7 mouse cellular contexts compared by ENCODE assay signal in the genomic region with DNA sequence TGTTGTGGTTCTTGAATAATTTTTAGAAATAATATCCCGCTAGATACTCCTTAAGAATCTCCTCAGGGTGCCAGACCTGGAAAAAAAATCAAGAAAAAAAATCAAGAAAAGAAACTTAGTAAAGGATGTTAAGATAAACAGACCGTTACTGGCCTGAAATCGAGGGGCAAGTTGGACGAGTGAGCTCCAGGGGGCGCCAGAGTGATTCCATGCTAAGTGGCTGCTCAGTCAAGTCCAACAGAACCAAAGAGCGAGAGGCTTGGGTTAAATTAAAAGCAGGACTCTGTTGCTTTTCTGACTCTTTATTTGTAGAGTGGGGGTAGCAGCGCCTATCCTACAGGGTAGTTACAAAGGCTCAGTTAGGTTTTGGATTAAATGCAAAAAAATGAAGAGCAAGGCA. TPM values are rescaled to one million over a fixed set of nuclear protein-coding genes. Genes with fewer than 3 reads are reported as not detected.
DNase-seq lines count a peak whose midpoint lies in the region; ATAC-seq and TF ChIP-seq lines count a peak whose summit lies in the region.

No protein-coding gene starts in this region.

- WGBS in midbrain, embryonic 14.5 days, result 36% methylated on average over 7 of the region's 7 CpGs
- 42% methylated on average over 7 of the region's 7 CpGs for WGBS in midbrain, embryonic 13.5 days

- no peak overlapping the region for H3K4me3 ChIP-seq in midbrain, embryonic 14.5 days (replicated peaks; ENCODE audit: low read depth, low read length)
- H3K4me3 ChIP-seq in midbrain, embryonic 13.5 days (replicated peaks), result no peak overlapping the region
- H3K4me3 ChIP-seq in bone marrow macrophage, adult 2 months (ENCODE audit: insufficient read depth, low read length), result no peak overlapping the region

- DNase-seq in midbrain, embryonic 14.5 days, result peak; percentile 59
- peak; percentile 72 to 74 for DNase-seq in frontal cortex, postnatal 36 days (ENCODE audit: low spot score in 2 of 2)
- peak; percentile 71 to 74 for DNase-seq in layer of hippocampus, postnatal 10 days (ENCODE audit: low spot score in 2 of 2)
- peak; percentile 68 for DNase-seq in thymus, postnatal 14 days

- no peak overlapping the region for H3K4me2 ChIP-seq in midbrain, embryonic 14.5 days (ENCODE audit: low read length)
- H3K4me2 ChIP-seq in midbrain, embryonic 13.5 days (replicated peaks), result no peak overlapping the region

- H3K36me3 ChIP-seq in midbrain, embryonic 14.5 days (ENCODE audit: control insufficient read depth, insufficient read depth, low read length), result no peaks in the 10 kb centered on the region
- H3K36me3 ChIP-seq in midbrain, embryonic 13.5 days, result no peaks in the 10 kb centered on the region

- H3K4me1 ChIP-seq in midbrain, embryonic 14.5 days (ENCODE audit: control insufficient read depth, insufficient read depth, low read length), result no peaks in the 10 kb centered on the region
- peaks cover 10% of the 10 kb centered on the region for H3K4me1 ChIP-seq in midbrain, embryonic 13.5 days (replicated peaks)
- H3K4me1 ChIP-seq in bone marrow macrophage, adult 2 months (ENCODE audit: control insufficient read depth, insufficient read depth, low read length), result no peaks in the 10 kb centered on the region

- no peaks in the 10 kb centered on the region for H3K9me3 ChIP-seq in midbrain, embryonic 14.5 days (ENCODE audit: control insufficient read depth, low read length)
- H3K9me3 ChIP-seq in midbrain, embryonic 13.5 days, result no peaks in the 10 kb centered on the region

- TF ChIP-seq POLR2A in bone marrow macrophage, adult 2 months (IDR thresholded peaks at IDR 0.05; ENCODE audit: borderline replicate concordance, low read depth, low read length), result no peak

- no peak overlapping the region for H3K27ac ChIP-seq in midbrain, embryonic 14.5 days (replicated peaks; ENCODE audit: low read depth, low read length)
- no peak overlapping the region for H3K27ac ChIP-seq in midbrain, embryonic 13.5 days
- H3K27ac ChIP-seq in bone marrow macrophage, adult 2 months (ENCODE audit: insufficient read depth, low read depth, low read length), result no peak overlapping the region

- H3K9ac ChIP-seq in midbrain, embryonic 14.5 days (replicated peaks; ENCODE audit: low read length), result no peak overlapping the region
- no peak overlapping the region for H3K9ac ChIP-seq in midbrain, embryonic 13.5 days (replicated peaks)

- no peak for ATAC-seq in midbrain, embryonic 14.5 days (ENCODE audit: low FRiP score, low TSS enrichment)
- ATAC-seq in midbrain, embryonic 13.5 days, result no peak
- 0 out of 2 replicates have a peak, but pooled peaks have one; percentile 52 for ATAC-seq in megakaryocyte progenitor cell, adult 5-6 weeks (replicated peaks; ENCODE audit: poor library complexity)

- peak; percentile 49 for TF ChIP-seq CTCF in bone marrow macrophage, adult 2 months (IDR thresholded peaks at IDR 0.05; ENCODE audit: low read depth, low read length)

- H3K27me3 ChIP-seq in midbrain, embryonic 14.5 days (ENCODE audit: control insufficient read depth, insufficient read depth, low read length), result no peaks in the 10 kb centered on the region
- H3K27me3 ChIP-seq in midbrain, embryonic 13.5 days, result no peaks in the 10 kb centered on the region

RNA-seq across cellular contexts. Expression of gene Gm4894, which starts 3.5 kb away (rescaled TPM):
- polyA plus RNA-seq in midbrain, embryonic 14.5 days (2014; fragmentation: Nextera tagmentation; extraction: Ambion mirVana), result not detected in 2 replicates
- polyA plus RNA-seq in midbrain, embryonic 13.5 days (2015; fragmentation: Nextera tagmentation; extraction: Ambion mirVana), result not detected in 2 replicates
- not detected in 2 replicates for polyA plus RNA-seq in bone marrow macrophage, adult 2 months (2012; ENCODE audit: insufficient read depth, insufficient read length, missing spikeins)
- total RNA-seq in layer of hippocampus, postnatal 10 days (2021), result not detected
- total RNA-seq in megakaryocyte progenitor cell, adult 5-6 weeks (2015), result not detected in 2 replicates
- total RNA-seq in megakaryocyte progenitor cell, adult 5-6 weeks (2017), result not detected in 2 replicates
